Mouse (Mus musculus) limb, embryonic 12.5 days (tissue): ENCODE measurements around the gene Usp10. TPM values are rescaled to one million over a fixed set of nuclear protein-coding genes. Genes with fewer than 3 reads are reported as not detected.

ENCODE experiments used
- ATAC-seq: fragments of 200-750 bp; cut with Nextera tagmentation; 2 replicates; pipeline ENCODE4 v1.8.0; 2017; ENCODE audit warnings: low read depth, moderate TSS enrichment; ENCODE audit not compliant: insufficient number of reproducible peaks, insufficient read depth, low FRiP score, low TSS enrichment
- H3K27ac ChIP-seq: fragments of 300-500 bp; sonication (generic); 2 replicates; pipeline ENCODE4 v1.5.1; 2016; ENCODE audit warnings: mild to moderate bottlenecking, moderate library complexity
- H3K27me3 ChIP-seq: fragments of 300-500 bp; sonication (generic); 2 replicates; pipeline ENCODE4 v1.6.1; 2016; ENCODE audit warnings: mild to moderate bottlenecking, moderate library complexity
- H3K36me3 ChIP-seq: fragments of 300-500 bp; sonication (generic); 2 replicates; pipeline ENCODE4 v1.6.1; 2016; ENCODE audit warnings: mild to moderate bottlenecking, moderate library complexity
- H3K4me1 ChIP-seq: fragments of 300-500 bp; sonication (generic); replicated peaks from 2 replicates; pipeline ENCODE4 v1.6.1; 2016
- H3K4me2 ChIP-seq: fragments of 300-500 bp; sonication (generic); 2 replicates; pipeline ENCODE4 v1.6.1; 2016; ENCODE audit warnings: mild to moderate bottlenecking, moderate library complexity
- H3K4me3 ChIP-seq: fragments of 300-500 bp; sonication (generic); replicated peaks from 2 replicates; pipeline ENCODE4 v1.5.1; 2016; ENCODE audit warnings: mild to moderate bottlenecking
- H3K9ac ChIP-seq: fragments of 300-500 bp; sonication (generic); replicated peaks from 2 replicates; pipeline ENCODE4 v1.6.1; 2016; ENCODE audit warnings: mild to moderate bottlenecking, moderate library complexity
- H3K9me3 ChIP-seq: fragments of 300-500 bp; sonication (generic); 2 replicates; pipeline ENCODE4 v1.6.1; 2016; ENCODE audit warnings: mild to moderate bottlenecking, moderate library complexity
- WGBS: fragments of 180-500 bp; shearing (Covaris S2); methylation state at CpG from one replicate; pipeline ENCODE4 v1.1.7; 2016; 5-methylcytosine and 5-hydroxymethylcytosine counted together
- polyA plus RNA-seq: library from polyadenylated mRNA; unstranded; fragments of >200 nt; fragmentation: Nextera tagmentation; extraction: Ambion mirVana; gene quantifications from 2 replicates; pipeline ENCODE4 v1.2.1, GENCODE M21; 2016

The Usp10 gene
- polyA plus RNA-seq, 1 experiment from 2014 or later, result 153 TPM

- peaks cover 32% of the 10 kb centered on the region for H3K27me3 ChIP-seq
- peak within 1 kb of the TSS; percentile 58 for H3K4me2 ChIP-seq
- no peak within 1 kb of the TSS for H3K27ac ChIP-seq
- no peak within 1 kb of the TSS for H3K9ac ChIP-seq
- no peaks in the 10 kb centered on the region for H3K36me3 ChIP-seq
- peaks cover 38% of the 10 kb centered on the region for H3K4me1 ChIP-seq
- H3K4me3 ChIP-seq, result peak within 1 kb of the TSS; percentile 38
- ATAC-seq, result peak; percentile 85
- WGBS, result under 1% methylated on average over 25 of the region's 25 CpGs
- no peaks in the 10 kb centered on the region for H3K9me3 ChIP-seq
These were observed 82.1 kb downstream of the Usp10 start, which contains the start of gene Crispld2 for GRCm38 (mm10) chr8:119992249-119992648. Crispld2 (plus strand) TSS chr8:119992438.

DNA sequence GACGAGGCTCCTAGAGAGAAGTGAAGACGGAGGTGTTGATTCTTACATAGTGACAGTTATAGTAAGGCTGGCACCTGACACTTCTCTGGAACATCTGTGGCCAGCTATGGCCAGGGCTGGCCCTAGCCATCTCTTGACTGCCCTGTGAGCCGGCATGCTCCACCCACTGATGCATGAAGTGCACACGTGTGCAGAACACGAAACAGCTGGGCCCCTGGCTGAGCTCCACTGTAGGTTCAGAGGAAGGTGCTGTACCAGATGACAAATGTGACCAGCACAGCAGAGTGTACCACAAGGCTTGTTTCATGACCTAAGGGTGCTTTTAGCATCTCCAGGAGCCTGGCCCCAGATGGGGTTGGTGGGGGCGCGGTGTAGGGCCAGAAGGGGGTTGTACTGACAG, 84.0 kb downstream of the Usp10 start:
- no peak for ATAC-seq
- Histone ChIP-seq H3K9ac (peak overlapping the region; percentile 45; the same call in 1 of the 2 replicates), H3K27me3 (peaks cover 32% of the 10 kb centered on the region), H3K4me2 (peak overlapping the region; percentile 31), H3K36me3 (no peaks in the 10 kb centered on the region), H3K27ac (no peak overlapping the region), H3K4me3 (no peak overlapping the region), H3K9me3 (no peaks in the 10 kb centered on the region), H3K4me1 (peaks cover 45% of the 10 kb centered on the region)
- 47% methylated on average over 7 of the region's 7 CpGs for WGBS

DNA sequence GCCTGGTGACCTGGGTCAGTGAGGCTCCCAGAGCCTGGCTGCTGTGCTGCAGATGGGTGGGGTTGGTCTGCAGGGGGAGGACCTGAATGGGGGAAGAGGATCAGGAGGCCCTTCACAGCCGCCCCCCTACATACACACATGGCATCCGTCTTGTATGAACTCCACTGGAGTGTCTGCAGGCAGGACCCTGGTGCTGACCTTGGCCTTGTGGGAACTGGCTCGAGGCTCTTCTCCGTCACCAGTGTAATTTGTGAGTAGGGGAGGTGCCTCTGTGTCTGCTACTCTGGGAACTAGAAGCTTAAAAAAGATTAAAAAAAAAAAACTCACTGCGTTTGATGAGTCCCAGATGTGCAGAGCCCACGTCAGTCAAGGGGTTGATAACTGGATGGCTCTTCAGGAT, 84.4 kb downstream of the Usp10 start:
- Histone ChIP-seq H3K4me1 (peaks cover 45% of the 10 kb centered on the region), H3K4me2 (peak overlapping the region; percentile 31), H3K27me3 (peaks cover 32% of the 10 kb centered on the region), H3K4me3 (no peak overlapping the region), H3K9me3 (no peaks in the 10 kb centered on the region), H3K9ac (peak overlapping the region; percentile 45; the same call in 1 of the 2 replicates), H3K36me3 (no peaks in the 10 kb centered on the region), H3K27ac (no peak overlapping the region)
- WGBS, result 20% methylated on average over 6 of the region's 6 CpGs
- no peak for ATAC-seq

- whole genome bisulfite sequencing, result 81% methylated on average over 4 of the region's 4 CpGs
- no peak for ATAC-seq
These were observed 87.1 kb downstream of the Usp10 start for GRCm38 (mm10) chr8:119997266-119997665.

DNA sequence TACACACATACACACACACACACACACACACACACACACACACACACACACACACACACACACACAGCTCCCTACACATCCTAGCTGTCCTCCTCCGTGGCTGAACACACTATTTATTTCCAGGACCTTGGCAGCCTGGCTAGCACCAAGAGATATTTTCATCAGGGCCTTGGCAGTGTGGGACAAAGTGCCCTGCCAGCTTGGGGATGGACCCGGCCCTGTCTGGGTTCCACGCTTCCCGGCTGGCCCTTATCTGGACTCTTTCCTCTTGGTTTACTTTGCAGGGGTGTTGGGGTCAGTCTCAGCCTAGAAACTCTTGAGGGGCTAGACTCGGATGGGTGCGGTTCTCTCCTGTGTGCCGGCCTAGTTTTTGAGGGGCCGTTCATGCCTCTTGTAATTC, 90.3 kb downstream of the Usp10 start:
- WGBS, result 66% methylated on average over 8 of the region's 8 CpGs
- no peaks in the 10 kb centered on the region for H3K9me3 ChIP-seq
- no peaks in the 10 kb centered on the region for H3K27me3 ChIP-seq
- no peak overlapping the region for H3K9ac ChIP-seq
- H3K4me3 ChIP-seq, result no peak overlapping the region
- H3K4me1 ChIP-seq, result peaks cover 63% of the 10 kb centered on the region
- no peaks in the 10 kb centered on the region for H3K36me3 ChIP-seq
- H3K27ac ChIP-seq, result peak overlapping the region; percentile 70; the same call in 1 of the 2 replicates
- no peak for ATAC-seq
- no peak overlapping the region for H3K4me2 ChIP-seq

More at GRCm38 (mm10) chr8:119997266-119997665, 87.1 kb downstream of the Usp10 start:
- Histone ChIP-seq H3K27ac (no peak overlapping the region), H3K27me3 (peaks cover 16% of the 10 kb centered on the region), H3K4me3 (no peak overlapping the region), H3K9me3 (no peaks in the 10 kb centered on the region), H3K9ac (no peak overlapping the region), H3K4me2 (no peak overlapping the region), H3K4me1 (peaks cover 61% of the 10 kb centered on the region), H3K36me3 (no peaks in the 10 kb centered on the region)

DNA sequence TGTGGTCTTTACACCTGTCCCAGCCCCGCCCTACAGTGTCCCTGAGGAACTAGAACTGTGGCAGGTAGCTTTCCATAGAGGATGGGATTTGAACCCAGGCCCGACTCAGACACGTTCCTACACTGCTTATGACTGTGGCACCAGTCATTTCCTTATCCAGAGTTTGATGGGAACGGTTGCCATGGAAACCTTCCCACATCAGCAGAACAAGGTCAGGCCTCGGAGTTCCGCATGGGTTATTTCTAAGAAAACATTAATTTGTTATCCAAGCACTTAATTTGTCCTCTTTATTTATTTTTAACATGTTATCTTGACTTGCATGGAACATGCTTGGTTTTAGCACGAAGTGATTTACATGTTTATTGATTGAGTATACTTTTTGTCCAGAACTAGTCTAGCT, 91.6 kb downstream of the Usp10 start:
- WGBS, result 75% methylated on average over 7 of the region's 7 CpGs
- no peak overlapping the region for H3K4me2 ChIP-seq
- H3K27ac ChIP-seq, result no peak overlapping the region
- no peak overlapping the region for H3K9ac ChIP-seq
- no peak for ATAC-seq
- H3K4me1 ChIP-seq, result peaks cover 70% of the 10 kb centered on the region
- no peaks in the 10 kb centered on the region for H3K27me3 ChIP-seq
- no peaks in the 10 kb centered on the region for H3K36me3 ChIP-seq
- H3K9me3 ChIP-seq, result no peaks in the 10 kb centered on the region
- no peak overlapping the region for H3K4me3 ChIP-seq

GRCm38 (mm10) chr8:120002348-120002747, 92.2 kb downstream of the Usp10 start:
- Histone ChIP-seq H3K27ac (no peak overlapping the region), H3K4me2 (no peak overlapping the region), H3K9me3 (no peaks in the 10 kb centered on the region), H3K27me3 (no peaks in the 10 kb centered on the region), H3K36me3 (no peaks in the 10 kb centered on the region), H3K4me3 (no peak overlapping the region), H3K9ac (no peak overlapping the region), H3K4me1 (peaks cover 71% of the 10 kb centered on the region)
- ATAC-seq, result no peak
- 63% methylated on average over 9 of the region's 9 CpGs for WGBS

DNA sequence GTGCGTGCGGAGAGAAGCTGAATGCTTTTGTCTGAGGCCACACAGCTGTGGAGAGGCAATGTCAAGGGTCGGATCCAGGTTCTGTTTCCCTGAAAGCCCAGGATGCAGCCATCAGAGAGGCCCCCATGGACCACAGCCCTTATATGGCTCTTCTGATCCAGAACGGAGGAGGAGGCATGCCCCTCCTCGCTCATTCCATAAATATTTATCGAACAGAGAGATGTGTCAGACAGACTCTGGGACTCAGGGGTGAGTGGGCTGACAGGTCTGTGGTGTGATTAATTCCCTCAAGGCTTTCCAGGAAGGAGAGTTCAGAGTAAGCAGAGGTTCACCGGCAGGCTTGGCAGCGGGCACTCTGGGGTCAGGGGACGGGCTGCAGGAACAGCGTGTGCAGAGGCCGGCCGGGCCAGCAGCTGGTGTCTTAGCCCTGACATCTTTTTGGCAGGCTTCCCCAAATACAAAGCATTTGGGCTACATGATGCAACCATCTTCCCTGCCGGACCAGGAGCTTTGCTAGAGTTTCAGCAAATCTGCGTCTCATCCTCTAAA, 94.1 kb downstream of the Usp10 start:
- Histone ChIP-seq H3K4me1 (peaks cover 71% of the 10 kb centered on the region), H3K4me2 (no peak overlapping the region), H3K4me3 (no peak overlapping the region), H3K9me3 (no peaks in the 10 kb centered on the region), H3K36me3 (no peaks in the 10 kb centered on the region), H3K27ac (peak overlapping the region; percentile 66), H3K27me3 (no peaks in the 10 kb centered on the region), H3K9ac (0 out of 2 replicates have a peak overlapping the region, but pooled peaks have one; percentile 8)
- 22% methylated on average over 14 of the region's 14 CpGs for WGBS
- no peak for ATAC-seq

DNA sequence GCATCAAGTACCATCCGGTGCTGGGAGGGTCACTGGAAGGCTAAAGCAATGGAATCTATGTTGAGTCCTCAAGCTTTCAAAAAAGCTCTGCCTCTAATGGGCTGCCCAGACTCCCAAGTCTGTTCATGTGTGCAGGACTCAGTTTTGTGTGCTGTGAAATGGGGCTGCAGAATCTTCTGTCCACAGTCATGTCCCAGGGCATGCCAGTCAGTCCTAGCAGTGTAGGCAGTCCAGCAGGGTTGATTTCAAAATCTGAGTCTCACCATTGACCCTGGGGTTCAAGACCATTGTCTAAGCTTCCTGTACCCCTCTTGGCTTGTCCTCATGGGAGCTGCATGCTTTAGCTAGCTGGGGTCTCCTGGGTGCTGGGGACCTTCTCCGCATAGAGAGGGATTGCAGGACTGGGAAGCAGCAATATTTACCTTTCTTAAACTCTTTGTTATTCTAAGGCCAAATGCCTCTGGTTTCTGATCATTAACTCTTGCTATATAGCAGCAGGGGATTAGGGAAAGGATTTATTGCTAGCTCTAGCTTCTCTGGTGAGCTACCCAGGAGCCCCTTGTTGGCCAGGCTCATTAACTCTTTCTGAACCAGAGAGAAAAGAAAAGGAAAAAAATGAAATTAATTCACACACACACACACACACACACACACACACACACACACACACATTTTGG, 94.7 kb downstream of the Usp10 start:
- Histone ChIP-seq H3K27me3 (no peaks in the 10 kb centered on the region), H3K9ac (no peak overlapping the region), H3K4me2 (no peak overlapping the region), H3K9me3 (no peaks in the 10 kb centered on the region), H3K36me3 (no peaks in the 10 kb centered on the region), H3K4me1 (peaks cover 73% of the 10 kb centered on the region), H3K4me3 (no peak overlapping the region), H3K27ac (peak overlapping the region; percentile 66; the same call in 1 of the 2 replicates)
- ATAC-seq, result no peak
- WGBS, result 40% methylated on average over 2 of the region's 2 CpGs

GRCm38 (mm10) chr8:120006645-120007160, 96.5 kb downstream of the Usp10 start:
- no peaks in the 10 kb centered on the region for H3K36me3 ChIP-seq
- no peaks in the 10 kb centered on the region for H3K27me3 ChIP-seq
- no peak overlapping the region for H3K4me3 ChIP-seq
- no peak overlapping the region for H3K9ac ChIP-seq
- no peaks in the 10 kb centered on the region for H3K9me3 ChIP-seq
- no peak overlapping the region for H3K4me2 ChIP-seq
- ATAC-seq, result no peak
- no peak overlapping the region for H3K27ac ChIP-seq
- WGBS, result 34% methylated on average over 9 of the region's 9 CpGs
- peaks cover 56% of the 10 kb centered on the region for H3K4me1 ChIP-seq
